Mouse (Mus musculus) layer of hippocampus, adult 6 months (tissue): ENCODE results near the gene Gm11758. TPM values are rescaled to one million over a fixed set of nuclear protein-coding genes. Genes with fewer than 3 reads are reported as not detected.

Experiments used
- long read RNA-seq, 2 experiments: library from polyadenylated mRNA; unstranded; transcript quantifications; one replicate each; pipeline ENCODE4 v2.0.0; 2019 to 2020
- polyA plus RNA-seq: library from polyadenylated mRNA; unstranded; fragments of <200 nt; fragmentation: Nextera tagmentation; gene quantifications from 2 replicates; pipeline ENCODE4 v1.2.3, GENCODE M21; 2021

Gene Gm11758
- polyA plus RNA-seq, result not detected in 2 replicates
- long read RNA-seq, experiment 1, result 0 reads
- long read RNA-seq, experiment 2, result 0 reads

DNA sequence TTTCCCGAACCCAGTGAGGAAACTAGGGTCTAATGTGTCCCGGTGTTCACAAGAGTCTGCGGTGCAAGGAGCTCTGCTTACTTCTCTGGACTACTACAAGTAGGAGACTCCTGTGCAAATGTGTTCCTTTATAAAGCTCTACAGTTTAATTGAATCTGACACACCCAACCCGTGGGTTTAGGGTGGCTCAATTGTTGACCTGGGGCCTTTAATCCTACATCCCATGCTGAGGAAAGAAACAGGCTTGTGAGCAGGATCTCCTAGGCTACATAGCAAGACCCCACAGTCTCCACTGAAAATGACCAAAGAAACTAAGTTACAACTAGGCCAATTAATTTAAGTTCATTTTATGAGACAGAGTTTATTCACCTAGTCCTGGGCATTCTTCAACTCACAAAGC, at the start of gene Gm11758:
Gene Gm11758, minus strand, starts transcription at position 101 of the 400 bp plus-strand sequence.

DNA sequence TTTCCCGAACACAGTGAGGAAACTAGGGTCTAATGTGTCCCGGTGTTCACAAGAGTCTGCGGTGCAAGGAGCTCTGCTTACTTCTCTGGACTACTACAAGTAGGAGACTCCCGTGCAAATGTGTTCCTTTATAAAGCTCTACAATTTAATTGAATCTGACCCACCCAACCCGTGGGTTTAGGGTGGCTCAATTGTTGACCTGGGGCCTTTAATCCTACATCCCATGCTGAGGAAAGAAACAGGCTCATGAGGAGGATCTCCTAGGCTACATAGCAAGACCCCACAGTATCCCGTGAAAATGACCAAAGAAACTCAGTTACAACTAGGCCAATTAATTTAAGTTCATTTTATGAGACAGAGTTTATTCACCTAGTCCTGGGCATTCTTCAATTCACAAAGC, 44.6 kb upstream of the Gm11758 start, which contains the start of gene Gm11756:
Gene Gm11756, minus strand, starts transcription at position 101 of the 400 bp plus-strand sequence.

DNA sequence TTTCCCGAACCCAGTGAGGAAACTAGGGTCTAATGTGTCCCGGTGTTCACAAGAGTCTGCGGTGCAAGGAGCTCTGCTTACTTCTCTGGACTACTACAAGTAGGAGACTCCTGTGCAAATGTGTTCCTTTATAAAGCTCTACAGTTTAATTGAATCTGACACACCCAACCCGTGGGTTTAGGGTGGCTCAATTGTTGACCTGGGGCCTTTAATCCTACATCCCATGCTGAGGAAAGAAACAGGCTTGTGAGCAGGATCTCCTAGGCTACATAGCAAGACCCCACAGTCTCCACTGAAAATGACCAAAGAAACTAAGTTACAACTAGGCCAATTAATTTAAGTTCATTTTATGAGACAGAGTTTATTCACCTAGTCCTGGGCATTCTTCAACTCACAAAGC, 29.8 kb upstream of the Gm11758 start, which contains the start of gene Gm13871:
Gene Gm13871, minus strand, starts transcription at position 101 of the 400 bp plus-strand sequence.

DNA sequence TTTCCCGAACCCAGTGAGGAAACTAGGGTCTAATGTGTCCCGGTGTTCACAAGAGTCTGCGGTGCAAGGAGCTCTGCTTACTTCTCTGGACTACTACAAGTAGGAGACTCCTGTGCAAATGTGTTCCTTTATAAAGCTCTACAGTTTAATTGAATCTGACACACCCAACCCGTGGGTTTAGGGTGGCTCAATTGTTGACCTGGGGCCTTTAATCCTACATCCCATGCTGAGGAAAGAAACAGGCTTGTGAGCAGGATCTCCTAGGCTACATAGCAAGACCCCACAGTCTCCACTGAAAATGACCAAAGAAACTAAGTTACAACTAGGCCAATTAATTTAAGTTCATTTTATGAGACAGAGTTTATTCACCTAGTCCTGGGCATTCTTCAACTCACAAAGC, 14.9 kb upstream of the Gm11758 start, which contains the start of gene Gm11757:
Gene Gm11757, minus strand, starts transcription at position 101 of the 400 bp plus-strand sequence.

Other genes starting within 250 kb of the Gm11758 start
- gene Gm11236, start 238.1 kb downstream of the Gm11758 start, polyA plus RNA-seq, result not detected in 2 replicates
- gene Gm11239, start 207.9 kb downstream of the Gm11758 start, polyA plus RNA-seq, result not detected in 2 replicates
- not detected in 2 replicates for gene Gm428, start 192.8 kb downstream of the Gm11758 start, polyA plus RNA-seq
- 0.05 TPM in 1 of 2 replicates, not detected in the other for gene Rasef, start 85.3 kb downstream of the Gm11758 start, polyA plus RNA-seq
- not detected in 2 replicates for gene Gm11757, start 14.8 kb upstream of the Gm11758 start, polyA plus RNA-seq
- not detected in 2 replicates for gene Gm13871, start 29.7 kb upstream of the Gm11758 start, polyA plus RNA-seq
- gene Gm11756, start 44.5 kb upstream of the Gm11758 start, polyA plus RNA-seq, result not detected in 2 replicates
- gene 2310002L09Rik, start 74.6 kb upstream of the Gm11758 start, polyA plus RNA-seq, result not detected in 2 replicates
- 1.8 and 1.9 TPM in 2 replicates for gene Frmd3, start 137.2 kb upstream of the Gm11758 start, polyA plus RNA-seq